Mouse (Mus musculus) intestine, embryonic 14.5 days (tissue): ENCODE results near the gene Bcar3. TPM values are rescaled to one million over a fixed set of nuclear protein-coding genes. Genes with fewer than 3 reads are reported as not detected.
A peak's percentile ranks its signal among the peaks of the same experiment; 100 is the strongest.

ENCODE experiments used
- ATAC-seq: fragments of 200-750 bp; cut with Nextera tagmentation; replicated peaks from 2 replicates; pipeline ENCODE4 v1.8.0; 2017; ENCODE audit warnings: low read depth, moderate number of reproducible peaks, moderate TSS enrichment, moderate library complexity; ENCODE audit not compliant: low FRiP score, low TSS enrichment
- DNase-seq: peaks from one replicate; pipeline ENCODE4 v3.0.0-alpha.2; 2018; ENCODE audit warnings: low spot score
- H3K27ac ChIP-seq: fragments of 300-500 bp; sonication (generic); 2 replicates; pipeline ENCODE4 v1.5.1; 2014; ENCODE audit warnings: low read depth, mild to moderate bottlenecking, control low read depth
- H3K27me3 ChIP-seq: fragments of 300-500 bp; sonication (generic); replicated peaks from 2 replicates; pipeline ENCODE4 v1.6.1; 2014; ENCODE audit warnings: low read length, control low read depth; ENCODE audit not compliant: control insufficient read depth, insufficient read depth
- H3K36me3 ChIP-seq: fragments of 300-500 bp; sonication (generic); 2 replicates; pipeline ENCODE4 v1.6.1; 2014; ENCODE audit warnings: low read length, control low read depth; ENCODE audit not compliant: control insufficient read depth, insufficient read depth
- H3K4me1 ChIP-seq: fragments of 300-500 bp; sonication (generic); replicated peaks from 2 replicates; pipeline ENCODE4 v1.6.1; 2014; ENCODE audit warnings: low read length, control low read depth, mixed read lengths; ENCODE audit not compliant: control insufficient read depth, insufficient read depth
- H3K4me2 ChIP-seq: fragments of 300-500 bp; sonication (generic); 2 replicates; pipeline ENCODE4 v1.6.1; 2014; ENCODE audit warnings: low read length
- H3K4me3 ChIP-seq: fragments of 300-500 bp; sonication (generic); 2 replicates; pipeline ENCODE4 v1.5.1; 2014; ENCODE audit warnings: low read depth, low read length, control low read depth, mixed read lengths
- H3K9ac ChIP-seq: fragments of 300-500 bp; sonication (generic); 2 replicates; pipeline ENCODE4 v1.6.1; 2014; ENCODE audit warnings: mild to moderate bottlenecking, low read length
- H3K9me3 ChIP-seq: fragments of 300-500 bp; sonication (generic); 2 replicates; pipeline ENCODE4 v1.6.1; 2016; ENCODE audit warnings: low read length, control low read depth; ENCODE audit not compliant: control insufficient read depth
- WGBS: fragments of 180-500 bp; shearing (Covaris S2); extraction: QIAGEN DNeasy Blood & Tissue Kit; methylation state at CpG from one replicate; pipeline ENCODE4 v1.1.7; 2014; 5-methylcytosine and 5-hydroxymethylcytosine counted together
- polyA plus RNA-seq: library from polyadenylated mRNA; unstranded; fragments of >200 nt; fragmentation: Nextera tagmentation; extraction: Ambion mirVana; gene quantifications from 2 replicates; pipeline ENCODE4 v1.2.1, GENCODE M21; 2014

Gene Bcar3
- polyA plus RNA-seq, 1 experiment from 2014 or later, result 24.0 TPM

- no peak overlapping the region for H3K9ac ChIP-seq
- DNase-seq (no peak), ATAC-seq (no peak)
- no peaks in the 10 kb centered on the region for H3K27me3 ChIP-seq
- H3K36me3 ChIP-seq, result no peaks in the 10 kb centered on the region
- H3K9me3 ChIP-seq, result no peaks in the 10 kb centered on the region
- WGBS, result 52% methylated on average over 18 of the region's 18 CpGs
- peak overlapping the region; percentile 64; the same call in 1 of the 2 replicates for H3K27ac ChIP-seq
- H3K4me1 ChIP-seq, result peaks cover 24% of the 10 kb centered on the region
- H3K4me3 ChIP-seq, result no peak overlapping the region
- H3K4me2 ChIP-seq, result no peak overlapping the region
These were observed 168.3 kb downstream of the Bcar3 start for GRCm38 (mm10) chr3:122461932-122462871.

GRCm38 (mm10) chr3:122463166-122463565 is 169.2 kb downstream of the Bcar3 start:
- ATAC-seq (no peak), DNase-seq (no peak)
- H3K36me3 ChIP-seq, result no peaks in the 10 kb centered on the region
- H3K9me3 ChIP-seq, result no peaks in the 10 kb centered on the region
- H3K4me3 ChIP-seq, result no peak overlapping the region
- H3K27me3 ChIP-seq, result no peaks in the 10 kb centered on the region
- H3K27ac ChIP-seq, result no peak overlapping the region
- H3K4me2 ChIP-seq, result no peak overlapping the region
- H3K4me1 ChIP-seq, result peaks cover 16% of the 10 kb centered on the region
- H3K9ac ChIP-seq, result no peak overlapping the region
- WGBS, result 75% methylated on average over 9 of the region's 9 CpGs

- no peaks in the 10 kb centered on the region for H3K9me3 ChIP-seq
- ATAC-seq (no peak; the same call in 1 of the 2 replicates), DNase-seq (no peak)
- 49% methylated on average over 9 of the region's 9 CpGs for WGBS
- no peak overlapping the region for H3K4me2 ChIP-seq
- H3K27me3 ChIP-seq, result no peaks in the 10 kb centered on the region
- no peak overlapping the region for H3K4me3 ChIP-seq
- H3K9ac ChIP-seq, result no peak overlapping the region
- H3K36me3 ChIP-seq, result no peaks in the 10 kb centered on the region
- peaks cover 19% of the 10 kb centered on the region for H3K4me1 ChIP-seq
- H3K27ac ChIP-seq, result no peak overlapping the region
These were observed 172.3 kb downstream of the Bcar3 start for GRCm38 (mm10) chr3:122466100-122466730.

DNA sequence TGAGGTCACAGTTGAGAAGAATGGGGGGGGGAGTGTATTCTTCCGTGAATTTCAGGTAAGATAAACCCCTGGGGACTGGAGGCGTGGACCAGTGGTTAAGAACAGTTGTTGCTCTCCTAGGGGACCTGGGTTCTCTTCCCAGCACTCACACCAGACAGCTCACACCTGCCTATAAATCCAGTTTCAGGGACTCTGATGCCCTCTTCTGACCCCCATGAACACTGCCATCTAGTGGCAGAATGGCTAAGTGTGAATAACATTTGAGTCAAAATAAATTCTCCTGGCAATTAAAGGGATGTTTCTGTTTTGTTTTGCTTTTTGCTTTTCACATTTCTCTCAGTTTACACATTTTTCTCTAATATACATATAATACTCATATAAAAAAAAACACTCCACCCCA is 174.0 kb downstream of the Bcar3 start:
- Histone ChIP-seq H3K36me3 (no peaks in the 10 kb centered on the region), H3K4me2 (no peak overlapping the region), H3K9me3 (no peaks in the 10 kb centered on the region), H3K9ac (no peak overlapping the region), H3K27me3 (no peaks in the 10 kb centered on the region), H3K4me1 (peaks cover 13% of the 10 kb centered on the region; the same call in 1 of the 2 replicates), H3K27ac (no peak overlapping the region), H3K4me3 (no peak overlapping the region)
- 65% methylated on average over 2 of the region's 2 CpGs for WGBS
- DNase-seq, result no peak
- no peak for ATAC-seq

GRCm38 (mm10) chr3:122470326-122471016 is 176.5 kb downstream of the Bcar3 start:
- ATAC-seq (0 out of 2 replicates have a peak, but pooled peaks have one; percentile 42), DNase-seq (no peak)
- peaks cover 30% of the 10 kb centered on the region for H3K4me1 ChIP-seq
- WGBS, result 64% methylated on average over 14 of the region's 14 CpGs
- no peaks in the 10 kb centered on the region for H3K36me3 ChIP-seq
- H3K9ac ChIP-seq, result no peak overlapping the region
- no peaks in the 10 kb centered on the region for H3K9me3 ChIP-seq
- no peaks in the 10 kb centered on the region for H3K27me3 ChIP-seq
- no peak overlapping the region for H3K4me2 ChIP-seq
- peak overlapping the region; percentile 73 for H3K27ac ChIP-seq
- H3K4me3 ChIP-seq, result no peak overlapping the region

DNA sequence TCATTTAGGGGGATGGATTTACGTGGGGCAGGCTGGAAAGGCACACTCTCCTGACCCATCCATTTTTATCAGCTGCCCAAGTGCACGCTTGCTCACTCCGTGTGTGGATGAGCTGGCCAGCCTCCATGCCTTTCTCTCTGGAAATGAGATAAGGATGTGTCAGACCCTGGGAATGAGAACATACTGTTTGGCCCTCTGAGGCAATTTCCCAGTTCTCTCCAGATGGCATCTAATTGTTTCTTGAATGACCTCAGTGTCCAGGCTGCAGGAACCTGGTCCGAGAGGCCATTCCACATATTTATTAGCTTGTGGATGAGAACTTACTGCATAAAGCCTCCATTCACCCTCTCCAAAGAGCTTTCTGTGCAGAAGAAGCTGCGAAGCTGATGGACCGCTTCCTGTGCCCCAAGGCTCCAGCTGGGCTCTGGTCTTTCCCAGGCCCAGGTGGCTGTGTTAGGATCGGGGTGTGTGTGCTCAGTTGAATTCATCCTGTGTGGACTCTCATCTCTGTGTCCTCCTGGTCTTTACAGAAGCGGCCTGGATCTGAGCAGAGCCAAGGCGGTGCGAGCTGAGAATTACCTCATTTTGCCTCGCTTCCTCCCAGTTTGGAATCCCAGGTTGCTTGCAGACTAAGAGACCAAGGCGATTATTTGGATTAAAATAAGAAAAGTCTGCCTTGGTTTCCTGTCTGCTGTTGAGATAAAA is 177.2 kb downstream of the Bcar3 start:
- peak overlapping the region; percentile 73 for H3K27ac ChIP-seq
- no peaks in the 10 kb centered on the region for H3K9me3 ChIP-seq
- H3K4me3 ChIP-seq, result no peak overlapping the region
- WGBS, result 47% methylated on average over 12 of the region's 12 CpGs
- DNase-seq, result no peak
- peaks cover 36% of the 10 kb centered on the region for H3K4me1 ChIP-seq
- no peaks in the 10 kb centered on the region for H3K27me3 ChIP-seq
- no peak overlapping the region for H3K4me2 ChIP-seq
- H3K36me3 ChIP-seq, result no peaks in the 10 kb centered on the region
- peak; percentile 53 for ATAC-seq
- H3K9ac ChIP-seq, result no peak overlapping the region

DNA sequence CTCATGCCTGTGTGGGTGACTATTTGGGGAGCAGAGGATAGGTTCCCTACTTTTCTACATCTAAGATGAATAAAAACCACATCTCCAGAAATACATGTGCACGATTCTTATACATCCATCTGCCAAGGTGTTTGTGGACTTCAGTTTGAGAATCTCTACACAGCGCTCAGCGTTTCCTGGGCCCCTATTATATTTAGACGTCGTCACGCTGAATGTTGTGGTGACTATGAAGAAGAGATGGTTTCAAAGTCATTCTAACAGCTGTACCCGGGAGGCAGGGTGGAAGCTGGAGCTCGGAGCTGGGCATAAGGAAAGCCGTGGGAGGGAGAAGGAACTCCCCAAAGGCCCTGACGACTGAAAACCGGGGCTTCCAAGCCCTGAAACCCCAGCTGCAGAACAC is 178.5 kb downstream of the Bcar3 start:
- Histone ChIP-seq H3K36me3 (no peaks in the 10 kb centered on the region), H3K27ac (no peak overlapping the region), H3K4me1 (peaks cover 42% of the 10 kb centered on the region), H3K9me3 (no peaks in the 10 kb centered on the region), H3K4me3 (no peak overlapping the region), H3K9ac (no peak overlapping the region), H3K4me2 (no peak overlapping the region), H3K27me3 (no peaks in the 10 kb centered on the region)
- 83% methylated on average over 11 of the region's 11 CpGs for WGBS
- no peak for DNase-seq
- ATAC-seq, result no peak

- peak overlapping the region; percentile 2; the same call in 1 of the 2 replicates for H3K4me2 ChIP-seq
- H3K9me3 ChIP-seq, result no peaks in the 10 kb centered on the region
- ATAC-seq (no peak), DNase-seq (no peak)
- no peaks in the 10 kb centered on the region for H3K36me3 ChIP-seq
- H3K27ac ChIP-seq, result peak overlapping the region; percentile 54; the same call in 1 of the 2 replicates
- H3K4me3 ChIP-seq, result no peak overlapping the region
- no peaks in the 10 kb centered on the region for H3K27me3 ChIP-seq
- H3K9ac ChIP-seq, result no peak overlapping the region
- WGBS, result 63% methylated on average over 11 of the region's 11 CpGs
- peaks cover 42% of the 10 kb centered on the region for H3K4me1 ChIP-seq
These were observed 179.6 kb downstream of the Bcar3 start for GRCm38 (mm10) chr3:122473523-122474034.
